Mouse (Mus musculus) neural tube, embryonic 14.5 days (tissue): ENCODE results near the gene Cacna1d. TPM values are rescaled to one million over a fixed set of nuclear protein-coding genes. Genes with fewer than 3 reads are reported as not detected.

Source experiments
- ATAC-seq: fragments of 200-750 bp; cut with Nextera tagmentation; 2 replicates; pipeline ENCODE4 v1.8.0; 2017; ENCODE audit warnings: low read depth, mild to moderate bottlenecking, moderate TSS enrichment, moderate library complexity
- H3K27ac ChIP-seq: fragments of 300-500 bp; sonication (generic); 2 replicates; pipeline ENCODE4 v1.5.1; 2014; ENCODE audit warnings: low read depth, mild to moderate bottlenecking, control low read depth, low read length, moderate library complexity, mixed read lengths
- H3K27me3 ChIP-seq: fragments of 300-500 bp; sonication (generic); 2 replicates; pipeline ENCODE4 v1.6.1; 2014; ENCODE audit warnings: low read length; ENCODE audit not compliant: control insufficient read depth, insufficient read depth
- H3K36me3 ChIP-seq: fragments of 300-500 bp; sonication (generic); 2 replicates; pipeline ENCODE4 v1.6.1; 2014; ENCODE audit warnings: low read length, mixed read lengths; ENCODE audit not compliant: control insufficient read depth, insufficient read depth
- H3K4me1 ChIP-seq: fragments of 300-500 bp; sonication (generic); 2 replicates; pipeline ENCODE4 v1.6.1; 2014; ENCODE audit warnings: low read length; ENCODE audit not compliant: control insufficient read depth, insufficient read depth
- H3K4me2 ChIP-seq: fragments of 300-500 bp; sonication (generic); 2 replicates; pipeline ENCODE4 v1.6.1; 2014; ENCODE audit warnings: mild to moderate bottlenecking, low read depth, low read length, control low read depth
- H3K4me3 ChIP-seq: fragments of 300-500 bp; sonication (generic); 2 replicates; pipeline ENCODE4 v1.5.1; 2014; ENCODE audit warnings: low read depth, low read length, control low read depth, mixed read lengths
- H3K9ac ChIP-seq: fragments of 300-500 bp; sonication (generic); replicated peaks from 2 replicates; pipeline ENCODE4 v1.6.1; 2014; ENCODE audit warnings: low read depth, mild to moderate bottlenecking, control low read depth, low read length, mixed read lengths
- H3K9me3 ChIP-seq: fragments of 300-500 bp; sonication (generic); 2 replicates; pipeline ENCODE4 v1.6.1; 2016; ENCODE audit warnings: low read length; ENCODE audit not compliant: control insufficient read depth
- WGBS: fragments of 180-500 bp; shearing (Covaris S2); extraction: QIAGEN DNeasy Blood & Tissue Kit; methylation state at CpG from one replicate; pipeline ENCODE4 v1.1.7; 2014; 5-methylcytosine and 5-hydroxymethylcytosine counted together
- polyA plus RNA-seq: library from polyadenylated mRNA; unstranded; fragments of >200 nt; fragmentation: Nextera tagmentation; extraction: Ambion mirVana; gene quantifications from 2 replicates; pipeline ENCODE4 v1.2.1, GENCODE M21; 2014

The Cacna1d gene
- polyA plus RNA-seq, 1 experiment from 2014 or later, result 23.9 TPM

DNA sequence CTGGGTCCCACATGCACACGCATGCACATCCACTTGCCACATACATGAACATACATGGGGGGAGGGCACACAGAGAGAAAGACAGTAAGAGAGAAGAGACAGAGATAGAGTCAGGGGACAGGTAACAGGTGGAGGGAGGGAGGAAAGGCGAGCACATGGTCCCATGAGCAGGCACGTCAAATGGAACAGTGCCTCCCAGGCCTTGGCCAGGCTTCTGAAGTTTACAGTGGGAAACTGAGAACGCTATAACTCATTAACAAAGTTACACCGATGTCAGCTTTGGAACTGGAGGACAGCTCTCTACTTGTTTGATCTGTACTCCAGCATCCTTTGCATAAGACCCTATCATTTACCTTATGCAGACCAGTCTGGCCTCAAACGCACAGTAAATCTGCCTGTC, 16.8 kb downstream of the Cacna1d start:
- Histone ChIP-seq H3K9ac (no peak overlapping the region), H3K36me3 (no peaks in the 10 kb centered on the region), H3K27ac (no peak overlapping the region), H3K4me3 (no peak overlapping the region), H3K4me1 (no peaks in the 10 kb centered on the region), H3K4me2 (no peak overlapping the region), H3K27me3 (no peaks in the 10 kb centered on the region), H3K9me3 (no peaks in the 10 kb centered on the region)
- WGBS, result 92% methylated on average over 6 of the region's 6 CpGs
- ATAC-seq, result no peak

- H3K4me2 ChIP-seq, result no peak overlapping the region
- H3K36me3 ChIP-seq, result no peaks in the 10 kb centered on the region
- H3K4me1 ChIP-seq, result no peaks in the 10 kb centered on the region
- H3K27ac ChIP-seq, result no peak overlapping the region
- H3K27me3 ChIP-seq, result no peaks in the 10 kb centered on the region
- WGBS, result 76% methylated on average over 5 of the region's 5 CpGs
- no peak overlapping the region for H3K4me3 ChIP-seq
- no peaks in the 10 kb centered on the region for H3K9me3 ChIP-seq
- no peak for ATAC-seq
- H3K9ac ChIP-seq, result no peak overlapping the region
These were observed 17.6 kb downstream of the Cacna1d start for GRCm38 (mm10) chr14:30473605-30474004.

- no peak for ATAC-seq
- H3K27me3 ChIP-seq, result no peaks in the 10 kb centered on the region
- H3K27ac ChIP-seq, result no peak overlapping the region
- no peak overlapping the region for H3K4me3 ChIP-seq
- no peak overlapping the region for H3K4me2 ChIP-seq
- no peak overlapping the region for H3K9ac ChIP-seq
- no peaks in the 10 kb centered on the region for H3K36me3 ChIP-seq
- 84% methylated on average over 4 of the region's 4 CpGs for WGBS
- H3K9me3 ChIP-seq, result no peaks in the 10 kb centered on the region
- H3K4me1 ChIP-seq, result no peaks in the 10 kb centered on the region
These were observed 27.9 kb downstream of the Cacna1d start for GRCm38 (mm10) chr14:30463312-30463711.

- Histone ChIP-seq H3K9me3 (no peaks in the 10 kb centered on the region), H3K36me3 (no peaks in the 10 kb centered on the region), H3K4me2 (no peak overlapping the region), H3K9ac (no peak overlapping the region), H3K4me3 (no peak overlapping the region), H3K4me1 (no peaks in the 10 kb centered on the region), H3K27ac (no peak overlapping the region), H3K27me3 (no peaks in the 10 kb centered on the region)
- no peak for ATAC-seq
- 6% methylated on average over 14 of the region's 14 CpGs for WGBS
These were observed 31.2 kb downstream of the Cacna1d start for GRCm38 (mm10) chr14:30459891-30460523.

DNA sequence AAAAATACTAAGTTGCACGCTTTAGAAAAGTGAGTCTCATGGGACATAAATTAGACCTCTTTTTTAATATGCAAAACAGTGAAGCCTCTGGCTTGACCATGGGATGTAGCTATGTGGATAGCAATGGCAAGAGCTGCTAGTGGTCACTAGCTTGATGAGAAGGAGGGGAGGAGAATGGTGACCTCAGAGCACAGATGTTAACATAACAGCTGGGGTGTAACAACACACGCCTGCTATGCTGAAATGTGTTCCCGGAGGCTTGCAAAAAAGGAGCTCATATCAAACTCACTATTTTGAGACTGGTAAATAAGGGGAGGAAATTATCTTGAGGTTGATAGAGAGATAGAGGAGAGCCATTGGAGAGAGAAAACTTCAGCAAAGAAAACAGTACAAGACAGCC, 32.4 kb downstream of the Cacna1d start:
- 82% methylated on average over 3 of the region's 3 CpGs for WGBS
- H3K27me3 ChIP-seq, result no peaks in the 10 kb centered on the region
- H3K4me3 ChIP-seq, result no peak overlapping the region
- ATAC-seq, result no peak
- H3K9ac ChIP-seq, result no peak overlapping the region
- no peak overlapping the region for H3K27ac ChIP-seq
- no peak overlapping the region for H3K4me2 ChIP-seq
- no peaks in the 10 kb centered on the region for H3K4me1 ChIP-seq
- H3K9me3 ChIP-seq, result no peaks in the 10 kb centered on the region
- H3K36me3 ChIP-seq, result no peaks in the 10 kb centered on the region

DNA sequence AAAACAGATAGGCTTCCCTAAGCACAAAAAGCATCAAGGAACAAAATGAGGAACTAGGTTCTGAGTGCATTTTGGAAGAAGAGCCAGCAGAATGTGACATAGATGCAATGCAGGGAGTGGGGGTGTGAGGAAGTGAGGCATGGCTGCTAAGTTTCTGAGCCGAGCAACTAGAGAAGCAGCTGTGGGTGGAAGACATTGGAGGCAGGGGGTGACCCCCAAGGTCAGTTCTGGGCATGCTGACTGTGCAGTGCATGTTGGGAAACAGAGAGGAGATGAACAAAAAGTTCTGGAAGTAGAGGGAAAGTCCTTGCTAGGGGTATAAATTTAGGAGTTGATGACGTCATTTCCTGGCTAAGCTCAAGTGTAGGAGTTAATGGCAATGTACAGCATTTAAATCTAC, 33.4 kb downstream of the Cacna1d start:
- H3K4me3 ChIP-seq, result no peak overlapping the region
- no peak overlapping the region for H3K9ac ChIP-seq
- no peak overlapping the region for H3K27ac ChIP-seq
- H3K9me3 ChIP-seq, result no peaks in the 10 kb centered on the region
- WGBS, result 47% methylated on average over 2 of the region's 2 CpGs
- no peaks in the 10 kb centered on the region for H3K27me3 ChIP-seq
- no peak overlapping the region for H3K4me2 ChIP-seq
- no peaks in the 10 kb centered on the region for H3K4me1 ChIP-seq
- no peak for ATAC-seq
- H3K36me3 ChIP-seq, result no peaks in the 10 kb centered on the region

GRCm38 (mm10) chr14:30457436-30457835, 33.8 kb downstream of the Cacna1d start:
- Histone ChIP-seq H3K4me1 (no peaks in the 10 kb centered on the region), H3K9me3 (no peaks in the 10 kb centered on the region), H3K4me2 (no peak overlapping the region), H3K9ac (no peak overlapping the region), H3K27ac (no peak overlapping the region), H3K36me3 (no peaks in the 10 kb centered on the region), H3K4me3 (no peak overlapping the region), H3K27me3 (no peaks in the 10 kb centered on the region)
- 69% methylated on average over 7 of the region's 7 CpGs for WGBS
- ATAC-seq, result no peak

GRCm38 (mm10) chr14:30455801-30456595, 35.3 kb downstream of the Cacna1d start:
- H3K4me1 ChIP-seq, result no peaks in the 10 kb centered on the region
- H3K36me3 ChIP-seq, result no peaks in the 10 kb centered on the region
- H3K4me2 ChIP-seq, result peak overlapping the region; percentile 12; the same call in 1 of the 2 replicates
- H3K9me3 ChIP-seq, result no peaks in the 10 kb centered on the region
- H3K27me3 ChIP-seq, result no peaks in the 10 kb centered on the region
- no peak overlapping the region for H3K4me3 ChIP-seq
- ATAC-seq, result no peak
- no peak overlapping the region for H3K9ac ChIP-seq
- no peak overlapping the region for H3K27ac ChIP-seq
- 21% methylated on average over 13 of the region's 13 CpGs for WGBS

DNA sequence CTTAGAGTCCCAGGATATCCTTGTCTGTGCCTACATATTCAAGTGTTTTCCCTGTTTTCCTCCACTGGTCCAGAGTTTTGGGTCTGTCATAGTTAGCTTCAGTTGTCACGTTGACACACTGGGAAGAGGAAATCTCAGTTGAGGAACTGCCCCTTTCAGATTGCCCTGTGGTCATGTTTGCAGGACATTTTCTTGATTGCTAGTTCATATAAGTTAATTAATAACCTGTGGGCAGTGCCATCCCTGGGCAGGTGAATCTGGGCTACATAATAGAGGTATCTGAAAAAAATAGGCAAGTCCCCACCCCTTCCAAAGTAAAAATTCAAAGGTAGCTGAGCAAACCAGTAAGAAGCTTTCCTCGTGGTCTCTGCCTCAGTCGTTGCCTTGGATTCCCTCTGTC, 51.3 kb downstream of the Cacna1d start:
- H3K4me1 ChIP-seq, result no peaks in the 10 kb centered on the region
- no peaks in the 10 kb centered on the region for H3K27me3 ChIP-seq
- no peak overlapping the region for H3K27ac ChIP-seq
- H3K9ac ChIP-seq, result no peak overlapping the region
- no peaks in the 10 kb centered on the region for H3K36me3 ChIP-seq
- H3K9me3 ChIP-seq, result no peaks in the 10 kb centered on the region; the same call in 1 of the 2 replicates
- WGBS, result 75% methylated on average over 3 of the region's 3 CpGs
- no peak overlapping the region for H3K4me2 ChIP-seq
- no peak for ATAC-seq
- no peak overlapping the region for H3K4me3 ChIP-seq
